Mouse (Mus musculus): ENCODE results near the gene Ckap5. TPM values are rescaled to one million over a fixed set of nuclear protein-coding genes. Genes with fewer than 3 reads are reported as not detected.
"Not testable (repeated sequence)": the region's sequence is repeated elsewhere in the genome, so short reads cannot be mapped to it uniquely, and the experiment has no call there.

Ckap5 gene
- total and polyA plus RNA-seq, 2 experiments from 2014 or later = 36.8 to 39.7 TPM

- Histone ChIP-seq H3K4me2 (ENCODE audit: low read depth, low read length) (no peak overlapping the region), H3K4me1 (ENCODE audit: control insufficient read depth, insufficient read depth) (no peaks in the 10 kb centered on the region), H3K9me3 (replicated peaks; ENCODE audit: control insufficient read depth, low read length) (no peaks in the 10 kb centered on the region), H3K9ac (replicated peaks; ENCODE audit: low read depth, low read length) (no peak overlapping the region), H3K36me3 (replicated peaks; ENCODE audit: control insufficient read depth, insufficient read depth, low read length) (peaks cover 23% of the 10 kb centered on the region), H3K4me3 (ENCODE audit: low read depth, low read length) (no peak overlapping the region), H3K27ac (ENCODE audit: low read depth) (no peak overlapping the region), H3K27me3 (ENCODE audit: control insufficient read depth, insufficient read depth, low read length) (no peaks in the 10 kb centered on the region)
- TF ChIP-seq EP300 (IDR thresholded peaks at IDR 0.05; ENCODE audit: low read depth) = no peak
- TF ChIP-seq CTCF (IDR thresholded peaks at IDR 0.05; ENCODE audit: low read depth) = no peak
- WGBS = 68% methylated on average over 6 of the region's 6 CpGs
- DNase-seq (ENCODE audit: low spot score) = no peak
- ATAC-seq (ENCODE audit: insufficient read depth, low read depth) = no peak
Observed at GRCm38 (mm10) chr2:91485256-91485655, 41.3 kb upstream of the Ckap5 start.

GRCm38 (mm10) chr2:91487295-91487694 is 39.3 kb upstream of the Ckap5 start:
- 83% methylated on average over 1 of the region's 3 CpGs for WGBS
- not testable (repeated sequence) for ATAC-seq (ENCODE audit: insufficient read depth, low read depth); H3K27me3 ChIP-seq (ENCODE audit: control insufficient read depth, insufficient read depth, low read length); H3K9ac ChIP-seq (replicated peaks; ENCODE audit: low read depth, low read length); H3K4me2 ChIP-seq (ENCODE audit: low read depth, low read length); H3K27ac ChIP-seq (ENCODE audit: low read depth); DNase-seq (ENCODE audit: low spot score); H3K9me3 ChIP-seq (replicated peaks; ENCODE audit: control insufficient read depth, low read length); H3K4me1 ChIP-seq (ENCODE audit: control insufficient read depth, insufficient read depth); H3K4me3 ChIP-seq (ENCODE audit: low read depth, low read length)
- H3K36me3 ChIP-seq (replicated peaks; ENCODE audit: control insufficient read depth, insufficient read depth, low read length) = peaks cover 42% of the 10 kb centered on the region
- TF ChIP-seq CTCF (IDR thresholded peaks at IDR 0.05; ENCODE audit: low read depth) = peak; percentile 57

GRCm38 (mm10) chr2:91492071-91492635 is 34.4 kb upstream of the Ckap5 start:
- peaks cover 81% of the 10 kb centered on the region for H3K36me3 ChIP-seq (replicated peaks; ENCODE audit: control insufficient read depth, insufficient read depth, low read length)
- TF ChIP-seq CTCF (IDR thresholded peaks at IDR 0.05; ENCODE audit: low read depth) (no peak), EP300 (IDR thresholded peaks at IDR 0.05; ENCODE audit: low read depth) (no peak)
- H3K27ac ChIP-seq (ENCODE audit: low read depth) = no peak overlapping the region
- WGBS = 95% methylated on average over 12 of the region's 12 CpGs
- H3K9me3 ChIP-seq (replicated peaks; ENCODE audit: control insufficient read depth, low read length) = no peaks in the 10 kb centered on the region
- DNase-seq (ENCODE audit: low spot score) (no peak), ATAC-seq (ENCODE audit: insufficient read depth, low read depth) (no peak)
- no peaks in the 10 kb centered on the region for H3K27me3 ChIP-seq (ENCODE audit: control insufficient read depth, insufficient read depth, low read length)
- H3K4me3 ChIP-seq (ENCODE audit: low read depth, low read length) = no peak overlapping the region
- H3K4me2 ChIP-seq (ENCODE audit: low read depth, low read length) = no peak overlapping the region
- no peaks in the 10 kb centered on the region for H3K4me1 ChIP-seq (ENCODE audit: control insufficient read depth, insufficient read depth)
- H3K9ac ChIP-seq (replicated peaks; ENCODE audit: low read depth, low read length) = no peak overlapping the region

- ATAC-seq (ENCODE audit: insufficient read depth, low read depth) = no peak
- Histone ChIP-seq H3K4me3 (ENCODE audit: low read depth, low read length) (no peak overlapping the region), H3K4me2 (ENCODE audit: low read depth, low read length) (no peak overlapping the region), H3K4me1 (ENCODE audit: control insufficient read depth, insufficient read depth) (no peaks in the 10 kb centered on the region), H3K9me3 (replicated peaks; ENCODE audit: control insufficient read depth, low read length) (no peaks in the 10 kb centered on the region), H3K27me3 (ENCODE audit: control insufficient read depth, insufficient read depth, low read length) (no peaks in the 10 kb centered on the region), H3K36me3 (replicated peaks; ENCODE audit: control insufficient read depth, insufficient read depth, low read length) (peaks cover 76% of the 10 kb centered on the region), H3K9ac (replicated peaks; ENCODE audit: low read depth, low read length) (no peak overlapping the region), H3K27ac (ENCODE audit: low read depth) (no peak overlapping the region)
- 89% methylated on average over 9 of the region's 9 CpGs for WGBS
- no peak for TF ChIP-seq EP300 (IDR thresholded peaks at IDR 0.05; ENCODE audit: low read depth)
- TF ChIP-seq CTCF (IDR thresholded peaks at IDR 0.05; ENCODE audit: low read depth) = no peak
- no peak for DNase-seq (ENCODE audit: low spot score)
Observed at GRCm38 (mm10) chr2:91493981-91494380, 32.6 kb upstream of the Ckap5 start.

GRCm38 (mm10) chr2:91498093-91498719 is 28.4 kb upstream of the Ckap5 start:
- no peak for TF ChIP-seq CTCF (IDR thresholded peaks at IDR 0.05; ENCODE audit: low read depth)
- no peak for TF ChIP-seq EP300 (IDR thresholded peaks at IDR 0.05; ENCODE audit: low read depth)
- WGBS = 84% methylated on average over 8 of the region's 8 CpGs
- H3K27me3 ChIP-seq (ENCODE audit: control insufficient read depth, insufficient read depth, low read length) = no peaks in the 10 kb centered on the region
- peaks cover 62% of the 10 kb centered on the region for H3K36me3 ChIP-seq (replicated peaks; ENCODE audit: control insufficient read depth, insufficient read depth, low read length)
- ATAC-seq (ENCODE audit: insufficient read depth, low read depth) (no peak), DNase-seq (ENCODE audit: low spot score) (no peak)
- no peaks in the 10 kb centered on the region for H3K4me1 ChIP-seq (ENCODE audit: control insufficient read depth, insufficient read depth)
- H3K9ac ChIP-seq (replicated peaks; ENCODE audit: low read depth, low read length) = no peak overlapping the region
- H3K4me2 ChIP-seq (ENCODE audit: low read depth, low read length) = no peak overlapping the region
- H3K9me3 ChIP-seq (replicated peaks; ENCODE audit: control insufficient read depth, low read length) = no peaks in the 10 kb centered on the region
- no peak overlapping the region for H3K4me3 ChIP-seq (ENCODE audit: low read depth, low read length)
- H3K27ac ChIP-seq (ENCODE audit: low read depth) = no peak overlapping the region

- Histone ChIP-seq H3K4me1 (ENCODE audit: control insufficient read depth, insufficient read depth) (no peaks in the 10 kb centered on the region), H3K9me3 (replicated peaks; ENCODE audit: control insufficient read depth, low read length) (no peaks in the 10 kb centered on the region), H3K27ac (ENCODE audit: low read depth) (no peak overlapping the region), H3K36me3 (replicated peaks; ENCODE audit: control insufficient read depth, insufficient read depth, low read length) (peaks cover 45% of the 10 kb centered on the region), H3K4me2 (ENCODE audit: low read depth, low read length) (no peak overlapping the region), H3K27me3 (ENCODE audit: control insufficient read depth, insufficient read depth, low read length) (no peaks in the 10 kb centered on the region), H3K4me3 (ENCODE audit: low read depth, low read length) (no peak overlapping the region), H3K9ac (replicated peaks; ENCODE audit: low read depth, low read length) (no peak overlapping the region)
- no peak for ATAC-seq (ENCODE audit: insufficient read depth, low read depth)
- DNase-seq (ENCODE audit: low spot score) = no peak
- 83% methylated on average over 8 of the region's 8 CpGs for WGBS
- no peak for TF ChIP-seq CTCF (IDR thresholded peaks at IDR 0.05; ENCODE audit: low read depth)
- no peak for TF ChIP-seq EP300 (IDR thresholded peaks at IDR 0.05; ENCODE audit: low read depth)
Observed at GRCm38 (mm10) chr2:91508076-91508475, 18.5 kb upstream of the Ckap5 start.

All from heart, postnatal 0 days (tissue).